Mouse (Mus musculus) lung, adult 2 months (tissue): ENCODE measurements around the gene Inpp4b.

Source experiments
- CTCF ChIP-seq: fragments of 200-500 bp; IDR thresholded peaks from 2 replicates; pipeline ENCODE4 v1.5.1; 2011; ENCODE audit warnings: mild to moderate bottlenecking, low read length, control low read depth; ENCODE audit not compliant: insufficient read depth
- POLR2A ChIP-seq: fragments of 200-500 bp; IDR thresholded peaks from 2 replicates; pipeline ENCODE4 v1.6.1; 2011; ENCODE audit warnings: low read depth, mild to moderate bottlenecking, control low read depth, low read length, borderline replicate concordance; ENCODE audit errors: extremely low read depth

DNA sequence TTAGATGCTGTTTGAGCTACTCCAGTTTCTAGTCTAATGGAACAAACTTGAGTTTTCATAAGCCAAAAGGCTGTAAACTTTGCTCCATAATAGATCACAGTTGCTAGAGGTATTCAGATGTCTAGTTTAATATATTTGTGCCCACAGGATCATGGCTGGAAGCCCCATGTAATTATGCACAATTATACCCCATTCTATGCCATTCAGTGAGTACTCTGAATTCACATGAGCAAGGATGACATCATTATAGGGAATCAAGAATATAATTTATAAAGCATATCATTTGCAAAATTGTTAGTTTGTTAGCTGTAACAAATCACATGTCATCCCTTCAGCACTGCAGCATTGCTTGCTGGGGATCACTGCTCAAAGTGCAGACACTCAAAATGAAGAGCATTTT lies 736.9 kb downstream of the Inpp4b start:
- no peak for TF ChIP-seq CTCF
- no peak for TF ChIP-seq POLR2A
